Mouse (Mus musculus) midbrain, embryonic 15.5 days (tissue): ENCODE results near the gene Rab40c. TPM values are rescaled to one million over a fixed set of nuclear protein-coding genes. Genes with fewer than 3 reads are reported as not detected.
A peak's percentile ranks its signal among the peaks of the same experiment; 100 is the strongest.

ENCODE experiments used
- ATAC-seq: fragments of 200-750 bp; cut with Nextera tagmentation; replicated peaks from 2 replicates; pipeline ENCODE4 v1.8.0; 2017; ENCODE audit warnings: moderate TSS enrichment
- H3K27ac ChIP-seq: fragments of 300-500 bp; sonication (generic); 2 replicates; pipeline ENCODE4 v1.5.1; 2015; ENCODE audit warnings: mild to moderate bottlenecking, inconsistent platforms
- H3K27me3 ChIP-seq: fragments of 300-500 bp; sonication (generic); replicated peaks from 2 replicates; pipeline ENCODE4 v1.6.1; 2015; ENCODE audit warnings: inconsistent platforms
- H3K36me3 ChIP-seq: fragments of 300-500 bp; sonication (generic); replicated peaks from 2 replicates; pipeline ENCODE4 v1.6.1; 2015; ENCODE audit warnings: inconsistent platforms
- H3K4me1 ChIP-seq: fragments of 300-500 bp; sonication (generic); 2 replicates; pipeline ENCODE4 v1.6.1; 2015; ENCODE audit warnings: inconsistent platforms
- H3K4me2 ChIP-seq: fragments of 300-500 bp; sonication (generic); 2 replicates; pipeline ENCODE4 v1.6.1; 2015; ENCODE audit warnings: inconsistent platforms, mild to moderate bottlenecking, moderate library complexity
- H3K4me3 ChIP-seq: fragments of 300-500 bp; sonication (generic); 2 replicates; pipeline ENCODE4 v1.5.1; 2015; ENCODE audit warnings: mild to moderate bottlenecking, inconsistent platforms
- H3K9ac ChIP-seq: fragments of 300-500 bp; sonication (generic); 2 replicates; pipeline ENCODE4 v1.6.1; 2015; ENCODE audit warnings: mild to moderate bottlenecking, inconsistent platforms
- H3K9me3 ChIP-seq: fragments of 300-500 bp; sonication (generic); 2 replicates; pipeline ENCODE4 v1.6.1; 2016; ENCODE audit warnings: inconsistent platforms
- WGBS: fragments of 180-500 bp; shearing (Covaris S2); methylation state at CpG from one replicate; pipeline ENCODE4 v1.1.7; 2015; ENCODE audit warnings: mixed read lengths; 5-methylcytosine and 5-hydroxymethylcytosine counted together
- polyA plus RNA-seq: library from polyadenylated mRNA; unstranded; fragments of >200 nt; fragmentation: Nextera tagmentation; extraction: Ambion mirVana; gene quantifications from 2 replicates; pipeline ENCODE4 v1.2.1, GENCODE M21; 2015

Gene Rab40c
- polyA plus RNA-seq, 1 experiment from 2014 or later = 56.7 TPM

DNA sequence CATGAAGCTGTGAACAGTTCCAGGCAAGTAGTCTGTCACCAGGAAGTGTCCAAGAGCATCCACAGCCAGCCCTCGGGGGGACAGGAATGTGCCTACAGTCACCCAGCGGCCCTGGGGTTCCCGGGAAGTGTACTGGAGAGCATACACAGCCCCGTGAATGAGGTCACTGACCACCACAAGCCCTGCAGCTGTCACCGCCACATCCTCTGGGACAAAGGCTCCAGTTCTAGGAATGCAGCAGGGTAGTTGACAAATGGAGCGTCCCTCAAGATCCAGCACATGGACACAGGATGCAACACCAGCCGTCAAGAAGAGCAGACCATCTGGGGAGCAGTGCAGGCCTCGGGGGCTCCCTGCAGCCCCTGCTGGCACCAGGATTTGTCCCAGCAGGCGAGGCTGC is 24.2 kb upstream of the Rab40c start:
- H3K4me1 ChIP-seq = peaks cover 14% of the 10 kb centered on the region
- no peaks in the 10 kb centered on the region for H3K9me3 ChIP-seq
- H3K4me2 ChIP-seq = no peak overlapping the region
- H3K36me3 ChIP-seq = no peaks in the 10 kb centered on the region
- no peak overlapping the region for H3K4me3 ChIP-seq
- WGBS = 76% methylated on average over 9 of the region's 9 CpGs
- H3K9ac ChIP-seq = no peak overlapping the region
- H3K27me3 ChIP-seq = no peaks in the 10 kb centered on the region
- no peak overlapping the region for H3K27ac ChIP-seq
- ATAC-seq = no peak

DNA sequence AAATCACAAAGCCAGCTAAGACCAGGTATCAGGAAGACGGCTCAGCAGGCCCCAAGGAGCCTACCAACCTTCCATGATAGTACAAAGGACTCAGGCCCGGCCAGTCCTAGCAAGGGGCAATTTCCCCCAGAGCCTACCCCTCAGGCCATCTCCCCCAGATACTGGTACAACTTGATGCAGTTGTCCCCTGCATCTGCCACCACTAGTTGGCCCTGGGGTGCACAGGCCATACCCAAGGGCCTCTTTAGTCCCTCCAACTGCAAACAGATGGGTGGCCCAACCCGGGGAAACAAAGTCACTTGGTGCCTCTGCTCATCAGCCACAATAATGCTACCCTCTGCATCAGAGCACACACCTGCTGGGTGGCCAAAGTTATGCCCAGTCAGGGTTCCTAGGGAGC is 23.7 kb upstream of the Rab40c start:
- Histone ChIP-seq H3K27ac (no peak overlapping the region), H3K4me1 (peaks cover 14% of the 10 kb centered on the region), H3K36me3 (no peaks in the 10 kb centered on the region), H3K27me3 (no peaks in the 10 kb centered on the region), H3K9me3 (no peaks in the 10 kb centered on the region), H3K4me2 (no peak overlapping the region), H3K4me3 (no peak overlapping the region), H3K9ac (no peak overlapping the region)
- WGBS = 88% methylated on average over 3 of the region's 3 CpGs
- no peak for ATAC-seq

DNA sequence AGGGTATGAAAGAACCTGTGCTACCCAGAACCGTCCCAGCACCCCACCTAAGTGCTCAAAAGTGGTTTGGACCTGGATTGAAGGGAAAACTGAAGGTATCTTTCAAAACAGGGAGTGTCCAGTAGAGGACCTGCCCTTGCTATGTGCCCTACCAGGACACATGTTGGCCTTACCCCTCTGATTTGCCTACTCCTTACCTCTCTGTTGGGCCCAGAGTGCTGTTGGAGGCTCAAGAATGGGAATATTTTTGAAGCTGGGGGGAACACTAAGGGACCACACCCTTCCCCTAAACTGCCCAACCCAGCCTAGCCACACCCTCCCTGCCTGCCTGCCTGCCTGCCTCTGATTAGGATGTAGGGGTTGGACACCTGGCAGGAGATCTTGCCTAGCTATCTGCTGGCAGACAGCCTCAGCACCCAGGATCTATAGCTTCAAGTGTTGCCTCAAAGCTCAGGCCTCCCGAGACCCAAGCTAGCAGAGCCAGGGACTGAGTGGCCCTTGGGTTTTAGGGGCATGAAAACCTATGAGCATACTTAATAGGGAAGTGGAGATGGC is 23.1 kb upstream of the Rab40c start:
- 82% methylated on average over 2 of the region's 2 CpGs for WGBS
- Histone ChIP-seq H3K27ac (no peak overlapping the region), H3K36me3 (no peaks in the 10 kb centered on the region), H3K27me3 (no peaks in the 10 kb centered on the region), H3K4me2 (no peak overlapping the region), H3K9me3 (no peaks in the 10 kb centered on the region), H3K9ac (no peak overlapping the region), H3K4me3 (no peak overlapping the region), H3K4me1 (peaks cover 14% of the 10 kb centered on the region)
- no peak for ATAC-seq

DNA sequence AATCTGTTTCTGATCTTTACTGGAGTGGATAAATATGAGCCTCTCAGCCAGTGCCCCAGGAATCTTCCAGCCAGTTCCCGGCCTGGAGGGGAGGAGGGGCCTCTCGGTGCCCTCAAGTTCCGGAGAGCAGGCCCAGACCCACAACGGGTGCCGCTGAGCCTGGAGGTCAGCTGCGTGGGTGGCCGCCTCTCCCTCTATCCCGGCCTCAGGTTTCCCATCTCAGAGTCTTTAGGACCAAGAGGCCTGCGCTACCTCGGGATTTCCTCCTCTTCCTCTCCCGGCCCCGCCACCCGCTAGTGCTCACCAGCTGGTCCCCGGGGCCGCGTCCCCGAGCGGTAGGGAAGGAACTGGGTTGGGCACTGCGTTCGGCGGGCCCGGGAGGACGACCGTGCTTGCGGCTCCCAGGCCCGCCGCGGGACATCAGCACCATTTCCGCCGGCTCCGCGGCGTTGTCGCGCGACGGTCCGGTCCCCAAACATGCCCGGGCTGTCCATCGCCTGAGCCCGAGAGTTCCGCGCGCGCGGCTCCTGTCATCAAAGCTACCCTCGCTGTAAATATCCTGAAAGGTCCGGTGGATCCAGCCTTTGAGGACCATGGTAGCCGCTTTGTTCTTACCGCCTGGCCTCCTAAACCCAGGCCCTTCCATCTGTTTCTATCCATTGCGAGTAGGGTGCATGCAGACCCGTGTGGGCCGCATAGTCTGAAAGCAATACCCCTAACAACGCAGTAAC is 22.1 kb upstream of the Rab40c start:
- H3K9ac ChIP-seq = peak overlapping the region; percentile 95
- 2% methylated on average over 54 of the region's 54 CpGs for WGBS
- peaks cover 14% of the 10 kb centered on the region for H3K4me1 ChIP-seq
- H3K27ac ChIP-seq = peak overlapping the region; percentile 87
- H3K9me3 ChIP-seq = no peaks in the 10 kb centered on the region
- peak overlapping the region; percentile 89 for H3K4me3 ChIP-seq
- 0 out of 2 replicates have a peak, but pooled peaks cover 4% of the 10 kb centered on the region for H3K36me3 ChIP-seq
- H3K4me2 ChIP-seq = peak overlapping the region; percentile 79
- no peaks in the 10 kb centered on the region for H3K27me3 ChIP-seq
- peak; percentile 85 for ATAC-seq

DNA sequence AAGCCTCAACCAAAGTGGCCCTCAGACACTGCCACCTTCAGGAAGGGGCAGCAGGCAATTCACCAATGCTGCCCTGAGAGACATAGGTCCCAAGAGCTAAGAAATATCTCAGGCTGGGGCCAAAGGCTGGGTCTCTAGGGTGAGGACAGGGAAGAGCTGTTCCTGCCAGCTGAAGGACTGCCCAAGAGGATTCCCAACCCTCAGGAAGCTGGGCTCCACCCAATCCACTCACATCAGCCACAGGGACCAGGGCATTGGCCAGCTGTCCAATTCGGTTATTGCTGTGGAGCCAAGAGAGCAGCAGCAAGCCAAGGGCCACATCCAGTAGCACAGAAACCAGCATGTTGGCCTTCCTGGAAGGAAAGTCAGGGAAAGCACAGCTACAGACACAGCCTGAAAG is 15.0 kb upstream of the Rab40c start:
- Histone ChIP-seq H3K27me3 (no peaks in the 10 kb centered on the region), H3K27ac (no peak overlapping the region), H3K9me3 (no peaks in the 10 kb centered on the region), H3K4me2 (no peak overlapping the region), H3K4me3 (no peak overlapping the region), H3K9ac (no peak overlapping the region), H3K36me3 (peaks cover 22% of the 10 kb centered on the region; the same call in 1 of the 2 replicates), H3K4me1 (no peaks in the 10 kb centered on the region)
- 85% methylated on average over 1 of the region's 1 CpGs for WGBS
- ATAC-seq = no peak

DNA sequence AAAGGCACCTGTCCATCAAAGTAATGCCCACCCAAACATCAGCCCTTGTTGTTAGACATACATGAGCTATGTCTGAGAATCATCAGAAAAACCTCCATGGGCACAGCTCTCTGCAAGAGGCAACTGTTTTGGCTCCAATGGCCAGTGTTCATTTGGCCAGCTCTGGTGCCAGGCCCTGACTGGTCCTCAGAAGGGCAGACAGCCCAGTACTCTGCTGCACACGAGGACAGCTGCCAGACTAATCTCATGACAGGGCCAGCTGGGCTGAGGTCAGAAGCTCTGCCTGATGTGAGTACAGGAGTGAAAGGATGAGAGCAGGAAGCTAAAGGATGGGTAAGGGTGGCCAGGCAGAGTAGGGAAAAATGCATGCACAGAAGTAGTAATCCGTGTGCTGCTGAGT is 5.8 kb upstream of the Rab40c start:
- Histone ChIP-seq H3K36me3 (peaks cover 12% of the 10 kb centered on the region; the same call in 1 of the 2 replicates), H3K27me3 (no peaks in the 10 kb centered on the region), H3K27ac (no peak overlapping the region), H3K9ac (no peak overlapping the region), H3K4me2 (no peak overlapping the region), H3K9me3 (no peaks in the 10 kb centered on the region), H3K4me3 (no peak overlapping the region), H3K4me1 (no peaks in the 10 kb centered on the region)
- no peak for ATAC-seq
- 80% methylated on average over 2 of the region's 2 CpGs for WGBS

DNA sequence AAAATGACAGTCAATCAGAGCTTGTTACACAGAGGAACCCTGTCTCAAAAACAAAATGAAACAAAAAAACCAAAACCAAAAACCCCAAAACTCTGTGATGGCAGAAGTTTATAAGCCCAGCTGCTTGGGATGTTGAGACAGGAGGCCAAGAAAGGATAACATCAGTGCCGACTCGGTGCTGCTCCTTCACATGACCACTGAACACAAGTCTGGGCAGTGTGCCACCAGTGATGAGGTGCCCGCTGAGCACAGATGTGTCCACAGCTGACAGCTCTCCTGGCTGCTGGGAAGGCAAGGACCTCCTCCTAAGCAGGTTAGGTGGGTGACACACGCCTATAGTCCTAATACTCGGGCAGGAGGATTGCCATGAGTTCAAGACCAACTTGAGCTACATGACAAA is 2.6 kb upstream of the Rab40c start:
- 0 out of 2 replicates have a peak, but pooled peaks cover 3% of the 10 kb centered on the region for H3K36me3 ChIP-seq
- no peak overlapping the region for H3K9ac ChIP-seq
- H3K4me2 ChIP-seq = no peak overlapping the region
- H3K27me3 ChIP-seq = no peaks in the 10 kb centered on the region
- no peak overlapping the region for H3K27ac ChIP-seq
- H3K4me1 ChIP-seq = peaks cover 19% of the 10 kb centered on the region
- no peaks in the 10 kb centered on the region for H3K9me3 ChIP-seq
- ATAC-seq = no peak
- H3K4me3 ChIP-seq = no peak overlapping the region
- WGBS = 85% methylated on average over 5 of the region's 5 CpGs

DNA sequence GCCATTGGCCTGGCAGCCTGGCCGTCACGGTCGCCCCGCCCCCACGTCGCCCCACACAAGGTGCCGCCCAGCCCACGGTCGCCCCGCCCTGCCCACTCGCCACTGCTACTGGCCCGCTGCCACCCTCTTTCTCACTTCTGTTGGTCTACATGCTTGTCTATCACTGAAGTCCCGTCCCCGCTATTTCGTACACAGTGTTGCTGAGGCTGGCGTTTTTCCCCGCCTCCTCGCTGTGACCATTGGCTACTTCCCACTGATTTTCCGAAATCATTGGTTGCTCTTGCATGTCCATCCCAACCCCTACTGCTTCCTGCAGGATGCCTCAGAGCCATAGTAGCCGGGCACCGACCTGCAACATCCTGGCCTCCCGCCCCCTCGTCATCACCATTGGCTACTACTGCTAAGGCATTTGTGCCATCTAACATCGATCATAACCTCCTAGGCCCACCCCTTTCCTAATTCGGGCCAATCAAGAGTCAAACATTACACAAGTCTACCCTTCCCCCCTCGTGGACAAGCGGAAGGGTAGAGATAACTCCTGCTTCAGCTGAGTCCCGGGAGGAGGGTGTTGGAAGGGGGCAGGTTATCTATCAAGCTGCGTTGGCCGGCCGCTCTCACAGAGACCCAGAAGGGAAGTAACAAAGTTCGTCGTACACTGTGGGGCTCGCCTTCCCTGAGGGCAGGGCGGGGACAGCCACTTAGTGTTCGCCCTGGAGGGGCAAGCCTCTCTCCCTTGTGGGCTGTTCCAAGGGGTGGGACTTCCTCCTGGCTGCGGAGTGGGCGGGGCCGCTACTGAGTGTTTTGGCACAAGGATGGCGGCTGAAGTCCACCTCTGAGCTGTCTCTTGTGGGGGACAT is 487 bp upstream of the Rab40c start:
- H3K4me1 ChIP-seq = peaks cover 23% of the 10 kb centered on the region
- WGBS = 1% methylated on average over 40 of the region's 40 CpGs
- no peaks in the 10 kb centered on the region for H3K9me3 ChIP-seq
- no peaks in the 10 kb centered on the region for H3K27me3 ChIP-seq
- ATAC-seq = peak; percentile 98
- peak overlapping the region; percentile 97 for H3K4me3 ChIP-seq
- peak overlapping the region; percentile 91 for H3K27ac ChIP-seq
- H3K9ac ChIP-seq = peak overlapping the region; percentile 84
- H3K36me3 ChIP-seq = no peaks in the 10 kb centered on the region
- H3K4me2 ChIP-seq = peak overlapping the region; percentile 70

DNA sequence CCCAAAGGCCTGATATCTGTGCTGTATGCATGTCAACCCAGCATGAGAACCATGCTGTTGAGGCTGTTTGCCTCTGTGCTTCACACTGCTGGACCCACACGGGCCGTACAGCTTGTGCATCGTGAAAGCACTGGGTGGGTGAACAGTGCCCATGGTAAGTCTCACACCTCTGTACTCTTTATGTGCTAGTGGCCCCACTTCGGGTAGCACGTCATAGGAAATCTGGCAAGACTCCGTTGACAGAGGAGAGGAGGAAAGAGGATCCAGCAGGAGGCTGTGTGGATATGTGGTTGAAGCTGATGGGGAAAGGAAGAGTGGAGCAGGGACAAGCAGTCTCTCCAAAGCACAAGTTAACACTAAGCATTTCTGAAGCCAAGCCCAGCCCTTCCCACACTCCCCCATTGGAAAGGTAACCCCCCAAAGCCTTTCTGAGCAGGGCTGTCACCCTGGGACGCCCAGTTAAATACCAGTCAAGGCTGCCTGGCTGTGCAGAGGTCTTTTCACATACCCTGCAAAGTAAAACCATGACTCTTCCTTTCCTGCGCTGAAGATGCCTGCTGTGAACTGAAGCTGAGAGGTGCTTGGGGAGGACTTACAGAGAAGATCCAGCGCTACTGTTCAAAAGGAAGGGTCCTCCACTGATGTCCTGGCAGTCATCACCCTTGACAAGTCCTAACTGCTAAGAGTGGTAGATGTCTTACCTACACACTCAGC is 1.3 kb downstream of the Rab40c start:
- Histone ChIP-seq H3K9ac (peak overlapping the region; percentile 84), H3K27me3 (no peaks in the 10 kb centered on the region), H3K27ac (no peak overlapping the region), H3K4me3 (peak overlapping the region; percentile 97), H3K4me2 (peak overlapping the region; percentile 81), H3K9me3 (no peaks in the 10 kb centered on the region), H3K36me3 (no peaks in the 10 kb centered on the region), H3K4me1 (peaks cover 23% of the 10 kb centered on the region)
- WGBS = 86% methylated on average over 9 of the region's 9 CpGs
- no peak for ATAC-seq

DNA sequence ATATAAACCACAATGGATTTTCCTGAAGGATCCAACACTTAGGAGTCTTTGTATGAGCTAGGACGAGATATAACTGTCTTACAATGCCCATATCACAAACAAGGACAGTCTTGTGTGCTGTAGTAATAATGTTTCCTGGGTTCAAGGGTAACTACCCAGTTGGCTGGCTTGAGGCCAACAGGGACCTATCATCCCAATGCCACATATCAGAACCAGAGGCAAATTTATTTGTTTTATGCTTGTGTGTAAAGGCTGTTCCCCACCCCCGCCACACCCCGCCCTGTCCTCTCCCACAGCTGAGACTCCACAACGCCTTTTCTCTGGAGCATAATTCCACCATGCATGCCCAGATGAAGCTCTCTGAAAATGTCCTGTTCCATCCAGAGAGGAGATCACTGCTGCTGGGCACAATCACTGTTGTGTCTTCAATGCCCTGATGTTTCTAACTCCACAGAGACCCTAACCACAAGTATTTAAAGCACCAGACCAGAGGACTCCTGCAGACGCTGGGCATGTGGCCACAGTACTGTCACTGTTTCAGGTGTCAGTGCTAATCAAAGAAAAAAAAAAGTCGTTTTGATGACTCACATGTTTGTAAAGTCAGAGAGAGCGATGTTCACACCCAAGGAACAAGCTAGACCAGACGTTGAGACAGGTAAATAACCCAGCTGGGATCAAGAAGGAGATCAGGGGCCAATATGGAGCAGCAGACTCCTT is 2.4 kb downstream of the Rab40c start:
- H3K9ac ChIP-seq = no peak overlapping the region
- H3K4me2 ChIP-seq = no peak overlapping the region
- WGBS = 90% methylated on average over 8 of the region's 8 CpGs

DNA sequence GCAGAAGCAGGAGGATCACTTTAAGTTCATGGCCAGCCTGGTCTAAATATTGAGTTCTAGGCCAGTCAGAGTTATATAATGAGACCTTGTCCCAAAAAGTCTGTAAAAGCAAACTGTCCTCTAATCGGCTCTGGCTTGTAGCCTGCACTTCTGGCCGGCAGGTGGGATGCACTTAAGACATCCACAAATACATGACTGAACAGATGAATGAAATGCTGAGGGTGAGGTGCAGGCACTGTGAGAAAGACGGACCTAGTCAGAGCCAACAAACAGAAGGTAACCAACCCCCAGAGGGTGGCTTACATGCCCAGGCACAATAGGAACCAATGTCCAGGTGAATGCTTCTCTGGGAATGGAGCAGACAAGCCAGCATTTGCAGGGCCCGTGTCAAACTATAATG is 5.2 kb downstream of the Rab40c start:
- no peak overlapping the region for H3K4me3 ChIP-seq
- H3K36me3 ChIP-seq = no peaks in the 10 kb centered on the region
- no peak for ATAC-seq
- peaks cover 23% of the 10 kb centered on the region for H3K4me1 ChIP-seq
- no peak overlapping the region for H3K4me2 ChIP-seq
- H3K9ac ChIP-seq = no peak overlapping the region
- no peaks in the 10 kb centered on the region for H3K27me3 ChIP-seq
- no peaks in the 10 kb centered on the region for H3K9me3 ChIP-seq
- WGBS = 87% methylated on average over 4 of the region's 4 CpGs
- H3K27ac ChIP-seq = no peak overlapping the region

More for the DNA sequence above, 2.4 kb downstream of the Rab40c start:
- H3K36me3 ChIP-seq = no peaks in the 10 kb centered on the region
- H3K4me3 ChIP-seq = peak overlapping the region; percentile 97; the same call in 1 of the 2 replicates
- no peaks in the 10 kb centered on the region for H3K9me3 ChIP-seq
- H3K27me3 ChIP-seq = no peaks in the 10 kb centered on the region
- H3K4me1 ChIP-seq = peaks cover 23% of the 10 kb centered on the region
- no peak overlapping the region for H3K27ac ChIP-seq
- no peak for ATAC-seq
